Comparison of ENCODE assay signal across 29 mouse cellular contexts in the genomic region with DNA sequence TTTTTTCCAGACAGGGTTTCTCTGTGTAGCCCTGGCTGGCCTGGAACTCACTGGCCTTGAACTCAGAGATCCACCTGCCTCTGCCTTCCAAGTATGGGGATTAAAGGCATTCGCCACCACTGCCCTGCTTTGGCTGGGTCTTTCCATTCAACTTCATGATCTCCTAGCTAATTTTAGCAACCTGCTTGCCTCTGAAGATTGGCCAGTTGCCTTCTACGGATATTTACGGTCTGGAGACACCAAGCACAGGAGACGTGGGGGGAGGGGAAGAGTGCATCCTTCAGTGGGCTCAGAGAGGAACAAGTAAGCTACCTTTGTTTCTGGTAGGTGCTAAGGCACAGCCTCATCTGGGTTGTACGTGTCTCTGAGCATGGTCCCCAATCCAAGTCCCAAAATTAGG. TPM values are rescaled to one million over a fixed set of nuclear protein-coding genes. Genes with fewer than 3 reads are reported as not detected.
DNase-seq lines count a peak whose midpoint lies in the region; ATAC-seq and TF ChIP-seq lines count a peak whose summit lies in the region.
"Had no signal": no experiment of that assay in that cellular context is flagged by ENCODE, and none has a peak within 500 bp of the region (broad histone marks: within the 10 kb centered on the region; RNA-seq: fewer than 3 reads in every experiment).

No protein-coding gene starts in this region.

- no peaks in the 10 kb centered on the region for H3K27me3 ChIP-seq in heart, embryonic 12.5 days (replicated peaks)
- no peaks in the 10 kb centered on the region for H3K27me3 ChIP-seq in liver, embryonic 12.5 days (replicated peaks)
- H3K27me3 ChIP-seq in liver, postnatal 0 days (ENCODE audit: insufficient read depth, low read length) = no peaks in the 10 kb centered on the region
- no peaks in the 10 kb centered on the region for H3K27me3 ChIP-seq in midbrain, embryonic 16.5 days (ENCODE audit: control insufficient read depth, insufficient read depth, low read depth, low read length)
- H3K27me3 ChIP-seq: embryonic facial prominence, embryonic 12.5 days; embryonic facial prominence, embryonic 15.5 days had no signal

- in situ Hi-C loops in ES-E14 (cut with MboI; ENCODE audit: low sequenced_read_pairs in 2 of 2, unreplicated experiment in 2 of 2) = no loop called here

- intact Hi-C loops in gastrocnemius, adult 2 months (cut with DNase I) = loop anchor here (5.0 to 10.0 kb wide), 3 partner anchors 37 to 360 kb away; partner anchors contain the start of gene Ssh1
- intact Hi-C loops in gastrocnemius, postnatal 36 days (cut with DNase I) = loop anchor here (2.0 to 5.0 kb wide), 3 partner anchors 38 to 183 kb away; partner anchors contain the start of genes Iscu, Sart3 and Ssh1
- intact Hi-C loops in heart, postnatal 36 days (cut with DNase I) = loop anchor here (2.0 kb wide), 2 partner anchors 24 to 46 kb away; partner anchors contain the start of gene Coro1c

- H3K9ac ChIP-seq in heart, embryonic 12.5 days = no peak overlapping the region
- H3K9ac ChIP-seq in liver, embryonic 12.5 days = no peak overlapping the region
- no peak overlapping the region for H3K9ac ChIP-seq in liver, postnatal 0 days (replicated peaks)
- H3K9ac ChIP-seq in ES-E14 (ENCODE audit: insufficient read depth, low read depth, low read length, poor library complexity, severe bottlenecking) = peak overlapping the region; percentile 5; the same call in 1 of the 2 replicates
- H3K9ac ChIP-seq in midbrain, embryonic 16.5 days (ENCODE audit: low read depth, low read length) = no peak overlapping the region
- H3K9ac ChIP-seq: embryonic facial prominence, embryonic 12.5 days; embryonic facial prominence, embryonic 15.5 days; forebrain, postnatal 0 days; hindbrain, embryonic 14.5 days had no signal

- ATAC-seq in heart, embryonic 12.5 days (ENCODE audit: insufficient number of reproducible peaks, low FRiP score) = no peak
- no peak for ATAC-seq in liver, embryonic 12.5 days
- no peak for ATAC-seq in liver, postnatal 0 days
- ATAC-seq in midbrain, embryonic 16.5 days = no peak

- no peak for TF ChIP-seq EP300 in liver, postnatal 0 days (IDR thresholded peaks at IDR 0.05; ENCODE audit: low read depth)

- H3K4me3 ChIP-seq in gastrocnemius, adult 2 months = no peak overlapping the region
- H3K4me3 ChIP-seq in heart, embryonic 12.5 days = no peak overlapping the region
- H3K4me3 ChIP-seq in liver, embryonic 12.5 days = no peak overlapping the region
- no peak overlapping the region for H3K4me3 ChIP-seq in liver, postnatal 0 days (ENCODE audit: low read depth, low read length)
- H3K4me3 ChIP-seq in ES-E14 (ENCODE audit: insufficient read depth in 1 of 2, low read depth in 1 of 2, low read length in 2 of 2, poor library complexity in 1 of 2, severe bottlenecking in 1 of 2) = no peak overlapping the region
- H3K4me3 ChIP-seq in midbrain, embryonic 16.5 days (ENCODE audit: low read depth, low read length) = no peak overlapping the region
- H3K4me3 ChIP-seq: embryonic facial prominence, embryonic 12.5 days; embryonic facial prominence, embryonic 15.5 days had no signal

- peak overlapping the region; percentile 38; the same call in 1 of the 2 replicates for H3K27ac ChIP-seq in gastrocnemius, adult 2 months
- H3K27ac ChIP-seq in heart, embryonic 12.5 days (ENCODE audit: poor library complexity, severe bottlenecking) = peak overlapping the region; percentile 32; the same call in 1 of the 2 replicates
- peak overlapping the region; percentile 3; the same call in 1 of the 2 replicates for H3K27ac ChIP-seq in liver, embryonic 12.5 days
- H3K27ac ChIP-seq in liver, postnatal 0 days (ENCODE audit: low read depth) = no peak overlapping the region
- no peak overlapping the region for H3K27ac ChIP-seq in ES-E14 (ENCODE audit: insufficient read depth, low read depth, low read length, poor library complexity, severe bottlenecking)
- H3K27ac ChIP-seq in midbrain, embryonic 16.5 days (ENCODE audit: low read length) = no peak overlapping the region
- H3K27ac ChIP-seq: embryonic facial prominence, embryonic 12.5 days; embryonic facial prominence, embryonic 15.5 days; hindbrain, embryonic 14.5 days; hindbrain, postnatal 0 days had no signal

- no peaks in the 10 kb centered on the region for H3K9me3 ChIP-seq in heart, embryonic 12.5 days (replicated peaks)
- H3K9me3 ChIP-seq in liver, embryonic 12.5 days (replicated peaks) = no peaks in the 10 kb centered on the region
- H3K9me3 ChIP-seq in liver, postnatal 0 days (ENCODE audit: low read length) = no peaks in the 10 kb centered on the region
- no peaks in the 10 kb centered on the region for H3K9me3 ChIP-seq in ES-E14 (ENCODE audit: control insufficient read depth, insufficient read depth, low read depth, low read length)
- H3K9me3 ChIP-seq in midbrain, embryonic 16.5 days (replicated peaks; ENCODE audit: control insufficient read depth, low read length, poor library complexity, severe bottlenecking) = no peaks in the 10 kb centered on the region
- H3K9me3 ChIP-seq: embryonic facial prominence, embryonic 12.5 days; embryonic facial prominence, embryonic 15.5 days had no signal

- no peak for TF ChIP-seq CTCF in gastrocnemius, adult 2 months (IDR thresholded peaks at IDR 0.05)
- TF ChIP-seq CTCF in liver, postnatal 0 days (IDR thresholded peaks at IDR 0.05; ENCODE audit: low read depth) = no peak

- H3K4me1 ChIP-seq in heart, embryonic 12.5 days (replicated peaks) = peaks cover 55% of the 10 kb centered on the region
- peaks cover 59% of the 10 kb centered on the region for H3K4me1 ChIP-seq in liver, embryonic 12.5 days
- H3K4me1 ChIP-seq in liver, postnatal 0 days (ENCODE audit: insufficient read depth) = peaks cover 16% of the 10 kb centered on the region; the same call in 1 of the 2 replicates
- H3K4me1 ChIP-seq in ES-E14 (ENCODE audit: control insufficient read depth in 2 of 2, insufficient read depth in 2 of 2, low read length in 2 of 2, poor library complexity in 1 of 2) = peaks cover 0 to 12% of the 10 kb centered on the region in 2 experiments; a peak in 3 of 4 replicates
- peaks cover 2% of the 10 kb centered on the region; the same call in 1 of the 2 replicates for H3K4me1 ChIP-seq in midbrain, embryonic 16.5 days (ENCODE audit: control insufficient read depth, insufficient read depth, low read length)
- H3K4me1 ChIP-seq: embryonic facial prominence, embryonic 12.5 days had no signal

- 56% methylated on average over 5 of the region's 5 CpGs for WGBS in heart, embryonic 12.5 days
- 65% methylated on average over 5 of the region's 5 CpGs for WGBS in liver, embryonic 12.5 days (ENCODE audit: insufficient replicate concordance)
- WGBS in liver, postnatal 0 days (ENCODE audit: insufficient replicate concordance) = 77% methylated on average over 5 of the region's 5 CpGs
- WGBS in midbrain, embryonic 16.5 days = 86% methylated on average over 5 of the region's 5 CpGs

- H3K4me2 ChIP-seq in heart, embryonic 12.5 days = no peak overlapping the region
- H3K4me2 ChIP-seq in liver, embryonic 12.5 days = no peak overlapping the region
- H3K4me2 ChIP-seq in liver, postnatal 0 days (ENCODE audit: low read depth, low read length) = no peak overlapping the region
- H3K4me2 ChIP-seq in midbrain, embryonic 16.5 days (ENCODE audit: low read length) = no peak overlapping the region
- H3K4me2 ChIP-seq: embryonic facial prominence, embryonic 12.5 days; embryonic facial prominence, embryonic 15.5 days; hindbrain, embryonic 14.5 days had no signal

- H3K36me3 ChIP-seq in heart, embryonic 12.5 days = peaks cover 39% of the 10 kb centered on the region
- H3K36me3 ChIP-seq in liver, embryonic 12.5 days = peaks cover 88% of the 10 kb centered on the region
- peaks cover 53% of the 10 kb centered on the region for H3K36me3 ChIP-seq in liver, postnatal 0 days (replicated peaks; ENCODE audit: insufficient read depth, low read length)
- peaks cover 14% of the 10 kb centered on the region; the same call in 1 of the 2 replicates for H3K36me3 ChIP-seq in ES-E14 (ENCODE audit: control insufficient read depth, insufficient read depth, low read length, poor library complexity, severe bottlenecking)
- H3K36me3 ChIP-seq in midbrain, embryonic 16.5 days (ENCODE audit: control insufficient read depth, insufficient read depth, low read length) = peaks cover 24% of the 10 kb centered on the region

- DNase-seq in gastrocnemius, adult 2 months = peak; percentile 42
- no peak for DNase-seq in gastrocnemius, postnatal 36 days
- no peak for DNase-seq in heart, postnatal 36 days
- DNase-seq in liver, postnatal 0 days = no peak
- DNase-seq in ES-E14 (ENCODE audit: low read depth, low spot score) = no peak
- DNase-seq: adrenal gland, adult 8-10 months; adrenal gland, postnatal 25 days; cerebellum, adult 11-12 months; cerebellum, adult 9-11 months; cerebellum, postnatal 25 days; forebrain, postnatal 0 days; gastrocnemius, postnatal 10 days; kidney, adult 18-20 months had no signal

RNA-seq across cellular contexts. Expression of gene Ssh1, which starts 38.4 kb away (rescaled TPM):
- 1 to 10 TPM; 6.1 to 7.2 TPM for total RNA-seq in gastrocnemius, adult 2 months (2021)
- 1 to 10 TPM; 5.1 to 7.5 TPM for total RNA-seq in gastrocnemius, postnatal 36 days (2021)
- 19.0 and 21.4 TPM in 2 replicates for polyA plus RNA-seq in heart, embryonic 12.5 days (2016; fragmentation: Nextera tagmentation; extraction: Ambion mirVana)
- total RNA-seq in heart, postnatal 36 days (2021) = 10 to 100 TPM; 14.7 to 15.7 TPM
- 8.9 and 10.9 TPM in 2 replicates for polyA plus RNA-seq in liver, embryonic 12.5 days (2016; fragmentation: Nextera tagmentation; extraction: Ambion mirVana)
- 3.7 and 4.3 TPM in 2 replicates for polyA plus RNA-seq in liver, postnatal 0 days (2015; fragmentation: Nextera tagmentation; extraction: Ambion mirVana)
- 11.8 and 13.4 TPM in 2 replicates for total RNA-seq in ES-E14 (2012; rRNA removed)
- polyA plus RNA-seq in midbrain, embryonic 16.5 days (2015; fragmentation: Nextera tagmentation; extraction: Ambion mirVana) = 9.4 and 13.7 TPM in 2 replicates

RNA-seq across cellular contexts. Expression of gene Coro1c, which starts 46.7 kb away (rescaled TPM):
- total RNA-seq in gastrocnemius, adult 2 months (2021) = 10 to 100 TPM in 1 of 2 experiments, 1 to 10 TPM in 1; 7.8 to 11.8 TPM
- total RNA-seq in gastrocnemius, postnatal 36 days (2021) = 10 to 100 TPM; 10.6 to 14.4 TPM
- 137 and 141 TPM in 2 replicates for polyA plus RNA-seq in heart, embryonic 12.5 days (2016; fragmentation: Nextera tagmentation; extraction: Ambion mirVana)
- total RNA-seq in heart, postnatal 36 days (2021) = 10 to 100 TPM; 34.3 to 37.5 TPM
- 78.7 and 78.8 TPM in 2 replicates for polyA plus RNA-seq in liver, embryonic 12.5 days (2016; fragmentation: Nextera tagmentation; extraction: Ambion mirVana)
- 23.6 and 27.6 TPM in 2 replicates for polyA plus RNA-seq in liver, postnatal 0 days (2015; fragmentation: Nextera tagmentation; extraction: Ambion mirVana)
- total RNA-seq in ES-E14 (2012; rRNA removed) = 150 TPM in 2 replicates
- 201 and 209 TPM in 2 replicates for polyA plus RNA-seq in midbrain, embryonic 16.5 days (2015; fragmentation: Nextera tagmentation; extraction: Ambion mirVana)

RNA-seq across cellular contexts. Expression of gene Dao, which starts 48.2 kb away (rescaled TPM):
- not detected for total RNA-seq in gastrocnemius, adult 2 months (2021)
- total RNA-seq in gastrocnemius, postnatal 36 days (2021) = not detected
- polyA plus RNA-seq in heart, embryonic 12.5 days (2016; fragmentation: Nextera tagmentation; extraction: Ambion mirVana) = not detected in 2 replicates
- not detected for total RNA-seq in heart, postnatal 36 days (2021)
- not detected in 2 replicates for polyA plus RNA-seq in liver, embryonic 12.5 days (2016; fragmentation: Nextera tagmentation; extraction: Ambion mirVana)
- polyA plus RNA-seq in liver, postnatal 0 days (2015; fragmentation: Nextera tagmentation; extraction: Ambion mirVana) = not detected in 2 replicates
- total RNA-seq in ES-E14 (2012; rRNA removed) = 0.16 and 0.18 TPM in 2 replicates
- polyA plus RNA-seq in midbrain, embryonic 16.5 days (2015; fragmentation: Nextera tagmentation; extraction: Ambion mirVana) = not detected in 2 replicates
- total RNA-seq: adrenal gland, adult 8-10 months; adrenal gland, postnatal 25 days; common myeloid progenitor, adult 5-6 weeks; forebrain, postnatal 0 days; gastrocnemius, postnatal 10 days; heart, postnatal 25 days had no signal
- polyA plus RNA-seq: brain, embryonic 14.5 days; C2C12; embryonic facial prominence, embryonic 12.5 days; embryonic facial prominence, embryonic 15.5 days; forebrain, embryonic 11.5 days; forebrain, embryonic 14.5 days; forebrain, postnatal 0 days; heart, embryonic 16.5 days; hindbrain, embryonic 11.5 days; hindbrain, embryonic 14.5 days; inflammation-experienced regulatory T-cells, adult 6 months had no signal

Comparison
In these comparisons a context has a peak if more than half of its experiments do, and no peak if none do; other contexts are left out.
1. H3K27ac ChIP-seq: peak in gastrocnemius, adult 2 months (single experiment), heart, embryonic 12.5 days (single experiment) and liver, embryonic 12.5 days (single experiment); none in liver, postnatal 0 days (single experiment), ES-E14 (single experiment) and midbrain, embryonic 16.5 days (single experiment).